Mouse (Mus musculus) heart, postnatal 4 days (tissue): ENCODE measurements around the gene Muc4. TPM values are rescaled to one million over a fixed set of nuclear protein-coding genes. Genes with fewer than 3 reads are reported as not detected.

Experiments used
- DNase-seq: peaks from one replicate; pipeline ENCODE4 v3.0.0; 2021
- total RNA-seq, 2 experiments: library from RNA; stranded (reverse); gene quantifications; 2 replicates each; pipeline ENCODE4 v1.2.3; 2021

The Muc4 gene
- total RNA-seq: not detected

GRCm38 (mm10) chr16:32735586-32735985, at the start of gene Muc4:
TSS of gene Muc4 (plus strand) at chr16:32735886.
- DNase-seq: no peak

DNA sequence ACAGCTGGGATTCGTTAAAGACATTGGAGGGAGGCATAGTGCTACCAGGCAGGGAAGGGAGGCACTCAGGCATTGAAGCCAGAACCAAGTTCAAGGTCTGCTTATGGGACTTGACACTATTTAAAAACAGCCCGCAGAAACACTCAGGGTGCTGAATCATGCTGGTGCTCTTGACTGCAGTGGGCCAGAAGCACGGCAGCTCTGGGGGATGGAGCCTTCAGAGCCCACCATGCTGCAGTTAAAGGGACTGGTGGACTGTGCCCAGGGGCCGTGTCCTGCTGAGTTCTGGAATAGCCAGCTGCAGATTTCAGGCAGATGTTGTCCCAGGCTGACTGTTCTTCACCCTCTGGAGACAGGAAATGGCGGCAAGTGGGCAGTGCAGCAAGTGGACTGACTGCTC, 49.7 kb upstream of the Muc4 start:
- no peak for DNase-seq

- DNase-seq: no peak
Measured at GRCm38 (mm10) chr16:32687221-32687620, 48.5 kb upstream of the Muc4 start.

GRCm38 (mm10) chr16:32688770-32689169, 46.9 kb upstream of the Muc4 start:
- no peak for DNase-seq

DNA sequence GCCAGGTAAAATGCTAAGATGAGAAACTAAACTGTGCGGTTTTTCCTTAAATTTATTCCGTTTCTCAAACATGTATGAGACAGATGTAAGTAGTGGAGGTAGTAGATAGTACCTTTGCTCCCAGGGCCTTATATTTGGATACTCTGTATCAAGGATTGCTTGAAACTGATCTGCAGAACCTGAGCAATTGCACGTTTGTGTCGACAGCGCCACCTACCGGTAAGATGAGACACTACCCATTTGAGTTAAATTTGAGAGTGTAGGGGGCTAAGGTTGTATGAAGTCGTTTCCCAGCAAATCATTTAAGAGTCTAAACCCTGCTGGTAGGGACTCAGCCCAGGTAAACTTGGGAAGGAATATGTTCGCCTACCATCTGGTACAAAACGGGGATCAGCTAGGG, 46.2 kb upstream of the Muc4 start:
- DNase-seq: peak; percentile 81

GRCm38 (mm10) chr16:32696841-32697464, 38.7 kb upstream of the Muc4 start:
- DNase-seq: no peak

- no peak for DNase-seq
Measured at GRCm38 (mm10) chr16:32697665-32698446, 37.8 kb upstream of the Muc4 start.

- no peak for DNase-seq
Measured at GRCm38 (mm10) chr16:32698550-32698949, 37.1 kb upstream of the Muc4 start.

GRCm38 (mm10) chr16:32703312-32703912, 32.3 kb upstream of the Muc4 start:
- DNase-seq: no peak

DNA sequence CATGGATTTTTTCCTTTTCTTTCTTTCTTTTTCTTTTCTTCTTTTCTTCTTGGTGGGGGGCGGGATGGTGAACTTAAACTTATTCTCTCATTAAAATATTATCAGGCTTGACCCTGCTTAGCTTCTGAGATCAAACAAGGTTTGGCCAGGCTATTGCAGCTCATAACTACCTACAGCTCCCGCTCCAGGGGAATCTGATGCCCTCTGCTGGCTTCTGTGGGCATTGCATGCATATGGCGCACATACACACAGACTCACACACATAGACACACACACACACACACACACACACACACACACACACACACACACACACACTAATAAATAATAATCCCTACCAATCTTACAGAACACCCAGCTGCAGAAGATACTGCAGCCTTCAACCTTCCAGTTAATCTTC, 30.1 kb upstream of the Muc4 start:
- DNase-seq: no peak

- DNase-seq: no peak
Measured at GRCm38 (mm10) chr16:32707111-32707823, 28.4 kb upstream of the Muc4 start.

DNA sequence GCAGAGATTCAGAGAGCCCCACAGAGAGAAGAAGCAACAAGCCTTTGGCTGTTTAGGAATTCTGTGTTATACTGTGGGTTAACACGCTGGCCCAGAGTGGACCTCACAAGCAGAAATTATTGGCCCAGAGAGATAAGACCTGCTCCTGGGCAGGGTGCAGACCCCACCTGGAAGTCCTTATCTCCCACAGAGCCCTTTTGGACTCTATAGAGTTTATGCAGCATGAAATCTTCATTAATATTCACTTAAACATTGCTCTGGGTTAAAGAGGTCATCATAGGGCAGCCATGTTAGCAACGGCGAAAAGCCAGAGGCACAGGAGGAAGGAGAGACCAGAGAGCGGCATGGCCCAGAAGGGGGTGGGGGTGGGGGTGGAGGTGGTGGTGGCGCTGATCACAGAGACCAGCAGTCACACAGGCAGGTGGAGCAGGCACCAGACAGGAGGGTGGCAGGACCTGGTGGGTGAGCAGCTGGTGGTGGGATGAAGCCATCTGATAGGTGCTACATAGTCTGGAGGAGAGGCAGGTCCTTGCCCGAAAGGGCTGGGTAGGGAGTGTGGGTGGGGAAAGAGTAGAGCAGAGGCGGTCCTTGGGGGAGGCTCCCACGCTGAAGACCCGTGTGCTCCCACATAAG, 27.7 kb upstream of the Muc4 start:
- DNase-seq: no peak

GRCm38 (mm10) chr16:32708457-32709033, 27.1 kb upstream of the Muc4 start:
- no peak for DNase-seq

GRCm38 (mm10) chr16:32709116-32709515, 26.6 kb upstream of the Muc4 start:
- no peak for DNase-seq

DNA sequence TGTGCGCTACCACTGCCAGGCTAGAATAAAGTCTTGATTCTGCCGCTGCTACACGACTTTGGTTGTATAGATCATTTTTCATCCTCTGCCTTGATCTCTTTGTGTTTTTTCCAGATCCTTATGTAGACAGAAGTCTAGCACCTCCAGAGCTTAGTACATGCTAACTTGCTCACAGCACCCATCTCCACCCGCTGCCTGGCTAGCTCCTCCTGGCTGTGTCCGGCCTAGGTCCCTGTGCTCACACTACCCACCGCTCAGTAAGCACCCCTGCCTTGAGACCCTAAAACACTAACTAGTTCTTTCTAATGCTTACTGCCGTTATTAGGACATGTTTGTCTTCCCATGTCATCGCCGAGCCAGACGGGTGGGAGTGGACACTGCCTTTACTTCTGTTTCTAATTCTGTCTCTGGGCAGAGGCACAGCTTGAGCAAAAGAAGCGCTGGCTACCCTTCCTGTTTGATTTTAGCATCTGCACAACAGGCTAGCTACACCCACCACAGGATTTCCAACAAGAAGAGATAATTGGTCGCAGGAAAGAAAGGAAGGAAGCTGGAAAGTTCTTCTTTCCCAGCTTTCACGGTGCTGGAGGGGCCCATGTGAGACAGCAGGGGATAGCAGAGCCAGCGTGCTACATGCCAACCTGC, 25.1 kb upstream of the Muc4 start:
- no peak for DNase-seq

DNA sequence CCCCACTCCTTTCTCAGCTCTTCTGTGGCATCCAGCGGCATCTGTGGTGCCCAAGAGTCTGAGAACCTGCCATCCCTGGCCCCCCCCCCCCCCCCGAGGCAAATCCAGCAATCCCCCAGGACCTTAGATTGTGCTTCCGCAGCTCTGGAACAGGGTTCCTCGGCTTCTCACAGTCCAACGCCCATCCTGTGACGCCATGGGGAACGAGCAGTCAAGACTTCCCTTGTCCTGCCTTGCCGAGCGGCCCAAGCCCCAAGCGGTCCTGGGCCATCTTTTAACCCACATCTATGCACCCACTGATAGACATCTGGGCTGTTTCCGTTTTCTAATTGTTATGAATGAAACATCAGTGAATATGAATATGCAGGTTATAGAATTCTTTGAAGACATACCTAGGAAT, 23.5 kb upstream of the Muc4 start:
- DNase-seq: no peak

GRCm38 (mm10) chr16:32713556-32713955, 22.1 kb upstream of the Muc4 start:
- no peak for DNase-seq

GRCm38 (mm10) chr16:32715364-32715763, 20.3 kb upstream of the Muc4 start:
- DNase-seq: peak; percentile 52

GRCm38 (mm10) chr16:32723163-32723562, 12.5 kb upstream of the Muc4 start:
- no peak for DNase-seq

- DNase-seq: no peak
Measured at GRCm38 (mm10) chr16:32723767-32724166, 11.9 kb upstream of the Muc4 start.

DNA sequence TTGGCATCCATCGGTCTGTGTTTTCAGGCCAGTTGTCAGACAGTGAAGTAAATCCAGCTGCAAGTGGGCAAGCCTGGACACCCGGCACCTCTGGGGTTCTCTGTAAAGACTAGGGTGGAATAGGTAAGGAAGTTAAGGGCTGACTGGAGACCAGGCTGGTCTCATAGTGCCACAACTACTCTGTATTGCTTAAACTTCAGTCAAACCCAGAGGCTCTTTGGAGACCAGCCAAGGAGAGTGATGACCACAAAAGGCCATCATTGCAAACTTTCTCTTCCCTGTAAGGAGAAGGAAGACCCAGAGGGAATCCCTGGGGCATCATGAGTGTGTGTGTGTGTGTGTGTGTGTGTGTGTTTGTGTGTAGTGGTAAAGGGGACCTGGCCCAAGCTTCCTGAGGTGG, 11.4 kb upstream of the Muc4 start:
- DNase-seq: no peak

DNA sequence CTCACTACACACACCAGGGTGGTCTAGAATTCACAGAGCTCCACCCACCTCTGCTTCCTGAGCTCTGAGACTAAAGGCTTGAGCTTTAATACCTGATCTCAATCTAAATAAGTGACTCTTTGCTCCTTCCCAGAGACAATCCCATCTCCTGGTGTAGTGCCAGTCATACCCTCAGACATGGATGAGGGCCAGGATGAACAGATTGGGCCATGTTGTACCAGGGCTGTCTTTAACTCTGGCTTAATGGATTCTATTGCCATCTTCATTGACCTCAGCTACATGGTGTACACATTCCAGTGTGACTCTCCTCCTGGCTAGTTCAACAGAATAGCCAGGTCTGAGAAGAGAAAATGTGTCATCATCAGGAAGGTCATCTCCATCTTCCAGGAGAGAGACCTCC, 9.2 kb upstream of the Muc4 start:
- no peak for DNase-seq
